Mouse (Mus musculus): ENCODE results near the gene Gsto2. TPM values are rescaled to one million over a fixed set of nuclear protein-coding genes. Genes with fewer than 3 reads are reported as not detected.

Gsto2 gene
- total RNA-seq, 2 experiments from 2014 or later, result 0.62 TPM; not detected in 1

- no peak for ATAC-seq (replicated peaks; ENCODE audit: poor library complexity)
These were observed 7.1 kb upstream of the Gsto2 start for GRCm38 (mm10) chr19:47857957-47858942.

GRCm38 (mm10) chr19:47859180-47859579 lies 6.2 kb upstream of the Gsto2 start:
- no peak for ATAC-seq (replicated peaks; ENCODE audit: poor library complexity)

GRCm38 (mm10) chr19:47862581-47862980 lies 2.8 kb upstream of the Gsto2 start:
- no peak for ATAC-seq (replicated peaks; ENCODE audit: poor library complexity)

- ATAC-seq (replicated peaks; ENCODE audit: poor library complexity), result no peak
These were observed 1.3 kb upstream of the Gsto2 start for GRCm38 (mm10) chr19:47864051-47864450.

GRCm38 (mm10) chr19:47864721-47865120 lies 613 bp upstream of the Gsto2 start:
- ATAC-seq (replicated peaks; ENCODE audit: poor library complexity), result no peak

- ATAC-seq (replicated peaks; ENCODE audit: poor library complexity), result no peak
These were observed 2.4 kb downstream of the Gsto2 start for GRCm38 (mm10) chr19:47867628-47868175.

- no peak for ATAC-seq (replicated peaks; ENCODE audit: poor library complexity)
These were observed 3.6 kb downstream of the Gsto2 start for GRCm38 (mm10) chr19:47868951-47869350.

- ATAC-seq (replicated peaks; ENCODE audit: poor library complexity), result no peak
These were observed 4.2 kb downstream of the Gsto2 start for GRCm38 (mm10) chr19:47869516-47869915.

GRCm38 (mm10) chr19:47870102-47870666 lies 4.8 kb downstream of the Gsto2 start:
- ATAC-seq (replicated peaks; ENCODE audit: poor library complexity), result no peak

GRCm38 (mm10) chr19:47871515-47871914 lies 6.2 kb downstream of the Gsto2 start:
- ATAC-seq (replicated peaks; ENCODE audit: poor library complexity), result peak; percentile 77

- no peak for ATAC-seq (replicated peaks; ENCODE audit: poor library complexity)
These were observed 10.9 kb downstream of the Gsto2 start for GRCm38 (mm10) chr19:47876252-47876651.

- no peak for ATAC-seq (replicated peaks; ENCODE audit: poor library complexity)
These were observed 16.2 kb downstream of the Gsto2 start for GRCm38 (mm10) chr19:47881538-47881937.

GRCm38 (mm10) chr19:47882151-47882881 lies 17.0 kb downstream of the Gsto2 start:
- ATAC-seq (replicated peaks; ENCODE audit: poor library complexity), result peak; percentile 97

- no peak for ATAC-seq (replicated peaks; ENCODE audit: poor library complexity)
These were observed 17.5 kb downstream of the Gsto2 start for GRCm38 (mm10) chr19:47882882-47883254.

- no peak for ATAC-seq (replicated peaks; ENCODE audit: poor library complexity)
These were observed 19.2 kb downstream of the Gsto2 start for GRCm38 (mm10) chr19:47884296-47885085.

- ATAC-seq (replicated peaks; ENCODE audit: poor library complexity), result no peak
These were observed 19.9 kb downstream of the Gsto2 start for GRCm38 (mm10) chr19:47885191-47885743.

GRCm38 (mm10) chr19:47885886-47886285 lies 20.6 kb downstream of the Gsto2 start:
- no peak for ATAC-seq (replicated peaks; ENCODE audit: poor library complexity)

- no peak for ATAC-seq (replicated peaks; ENCODE audit: poor library complexity)
These were observed 21.3 kb downstream of the Gsto2 start for GRCm38 (mm10) chr19:47886617-47887016.

GRCm38 (mm10) chr19:47887417-47887816 lies 22.1 kb downstream of the Gsto2 start:
- peak; percentile 63 for ATAC-seq (replicated peaks; ENCODE audit: poor library complexity)

GRCm38 (mm10) chr19:47888037-47888436 lies 22.7 kb downstream of the Gsto2 start:
- no peak for ATAC-seq (replicated peaks; ENCODE audit: poor library complexity)

Measured in megakaryocyte progenitor cell, adult 5-6 weeks (primary cell).